Mouse (Mus musculus) heart, postnatal 0 days (tissue): ENCODE data around the gene Mettl17.
"Not testable (repeated sequence)": the region's sequence is repeated elsewhere in the genome, so short reads cannot be mapped to it uniquely, and the experiment has no call there.

Experiments
- CTCF ChIP-seq: IDR thresholded peaks from 2 replicates; pipeline ENCODE4 v1.5.1; 2016; ENCODE audit warnings: antibody characterized with exemption, control low read depth, low read depth
- EP300 ChIP-seq: IDR thresholded peaks from 2 replicates; pipeline ENCODE4 v1.6.1; 2016; ENCODE audit warnings: antibody characterized with exemption, low read depth

GRCm38 (mm10) chr14:51851006-51851405, 33.6 kb upstream of the Mettl17 start:
- TF ChIP-seq CTCF: peak; percentile 47
- TF ChIP-seq EP300: not testable (repeated sequence)
